Mouse (Mus musculus): Measurements from ENCODE around the gene Csdc2.

DNA sequence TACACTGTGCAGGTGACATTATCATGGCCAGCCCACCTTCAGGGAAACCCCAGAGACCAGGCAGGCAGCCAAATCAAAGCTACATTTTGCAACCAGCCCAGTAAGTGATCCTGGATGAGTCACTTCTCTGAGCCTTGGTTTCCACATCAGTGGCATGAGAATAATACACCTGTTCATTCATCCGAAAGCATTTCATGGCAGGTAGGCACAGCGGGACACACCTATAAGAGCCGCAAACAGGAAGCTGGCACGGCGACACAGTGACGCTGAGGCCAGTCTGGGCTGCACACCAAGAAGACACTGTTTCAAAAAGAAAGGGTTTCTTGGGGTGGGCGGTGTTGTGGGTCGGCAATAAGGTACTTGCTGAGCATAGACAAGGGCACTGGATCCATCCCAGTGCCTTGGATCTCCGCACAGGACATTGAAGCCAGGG, 17.6 kb downstream of the Csdc2 start:
- no peak for TF ChIP-seq CTCF (IDR thresholded peaks at IDR 0.05; ENCODE audit: control insufficient read depth, insufficient read depth, low read length)
- no peak for TF ChIP-seq POLR2A (IDR thresholded peaks at IDR 0.05; ENCODE audit: borderline replicate concordance, control insufficient read depth, low read depth, low read length)
